Mouse (Mus musculus) cerebellum, adult (tissue): Measurements from ENCODE around the gene Isca2.
A peak's percentile ranks its signal among the peaks of the same experiment; 100 is the strongest.

ENCODE experiments used
- ATAC-seq: cut with Nextera tagmentation; 2 replicates; pipeline ENCODE4 v1.9.2; 2017; ENCODE audit warnings: mild to moderate bottlenecking, moderate library complexity, mixed read lengths; ENCODE audit not compliant: insufficient number of reproducible peaks, low FRiP score, low TSS enrichment

Isca2 gene

GRCm38 (mm10) chr12:84772726-84773441, at the start of gene Isca2, which contains the start of gene Npc2:
Isca2 (plus strand) TSS chr12:84773251.
Npc2 (minus strand) TSS chr12:84773152.
- peak; percentile 99 for ATAC-seq

- no peak for ATAC-seq
Measured at GRCm38 (mm10) chr12:84726391-84726790, 46.7 kb upstream of the Isca2 start.

DNA sequence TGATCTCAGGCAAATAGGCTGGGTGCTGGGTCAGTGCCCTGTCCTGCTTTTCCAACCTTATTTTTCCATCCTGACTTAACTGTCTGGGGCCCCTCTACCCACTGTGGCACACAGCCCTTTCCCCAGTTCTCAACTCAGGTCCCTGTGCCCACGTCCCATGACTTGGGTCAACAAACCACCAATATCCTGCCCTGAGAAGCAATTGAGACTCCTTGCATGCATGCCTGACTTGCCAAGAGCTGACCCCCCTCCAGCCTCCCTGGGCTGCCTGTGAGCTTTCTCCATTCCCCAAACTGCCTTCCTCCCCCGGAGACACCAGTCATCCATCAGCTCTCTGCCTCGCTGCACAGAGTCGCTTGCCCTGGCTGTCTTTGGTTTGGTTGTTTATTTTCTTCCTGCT, 46.1 kb upstream of the Isca2 start:
- ATAC-seq, result no peak

DNA sequence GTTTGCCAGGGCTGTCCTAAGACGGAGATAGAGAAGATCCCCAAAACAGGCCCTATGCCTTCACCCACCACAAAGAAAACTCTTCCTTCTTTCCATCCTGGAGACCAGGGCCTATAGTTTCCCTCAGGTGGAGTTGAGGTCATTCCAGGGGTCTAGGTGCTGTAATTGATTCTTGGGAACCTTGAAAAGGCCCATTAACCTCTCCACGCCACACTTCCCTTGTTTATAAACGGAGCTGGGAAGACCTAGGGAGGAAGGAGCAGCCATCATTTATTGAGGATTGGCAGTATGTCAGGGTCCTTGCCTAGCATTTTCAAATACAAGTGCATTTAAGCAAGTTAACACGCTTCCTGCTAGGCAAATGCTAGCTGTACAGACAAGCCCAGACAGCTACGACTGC, 45.6 kb upstream of the Isca2 start:
- no peak for ATAC-seq

GRCm38 (mm10) chr12:84728421-84728820, 44.6 kb upstream of the Isca2 start:
- no peak for ATAC-seq

GRCm38 (mm10) chr12:84733366-84733765, 39.7 kb upstream of the Isca2 start:
- ATAC-seq, result no peak

GRCm38 (mm10) chr12:84743496-84743895, 29.6 kb upstream of the Isca2 start:
- ATAC-seq, result no peak

GRCm38 (mm10) chr12:84745700-84746099, 27.4 kb upstream of the Isca2 start:
- no peak for ATAC-seq

- no peak for ATAC-seq
Measured at GRCm38 (mm10) chr12:84748134-84748533, 24.9 kb upstream of the Isca2 start.

DNA sequence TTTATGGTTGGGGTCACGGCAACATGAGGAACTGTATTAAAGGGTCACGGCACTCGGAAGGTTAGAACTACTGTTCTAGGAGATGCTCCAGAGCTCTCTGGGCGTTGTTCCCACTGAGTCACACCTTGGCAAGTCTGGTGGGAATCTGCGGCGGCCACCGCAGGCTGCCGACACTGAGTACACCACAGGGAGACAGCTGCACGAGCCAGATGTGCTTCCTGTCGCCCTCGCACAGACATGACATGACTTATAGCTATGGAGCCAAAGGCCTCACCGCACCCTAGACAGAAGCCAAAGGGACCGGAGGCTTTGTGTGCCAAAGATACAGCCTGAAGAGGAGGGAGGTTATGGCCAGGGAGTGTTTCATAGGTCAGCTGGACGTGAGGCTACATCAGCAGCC, 22.4 kb upstream of the Isca2 start:
- ATAC-seq, result no peak

- ATAC-seq, result peak; percentile 38; the same call in 1 of the 2 replicates
Measured at GRCm38 (mm10) chr12:84752131-84752977, 20.7 kb upstream of the Isca2 start.

GRCm38 (mm10) chr12:84755008-84755695, 17.9 kb upstream of the Isca2 start:
- peak; percentile 36; the same call in 1 of the 2 replicates for ATAC-seq

GRCm38 (mm10) chr12:84756016-84756415, 17.0 kb upstream of the Isca2 start:
- no peak for ATAC-seq

- ATAC-seq, result no peak
Measured at GRCm38 (mm10) chr12:84759063-84759462, 14.0 kb upstream of the Isca2 start.

GRCm38 (mm10) chr12:84762532-84762931, 10.5 kb upstream of the Isca2 start:
- no peak for ATAC-seq

GRCm38 (mm10) chr12:84763577-84764218, 9.4 kb upstream of the Isca2 start:
- ATAC-seq, result no peak

- no peak for ATAC-seq
Measured at GRCm38 (mm10) chr12:84764756-84765155, 8.3 kb upstream of the Isca2 start.

- ATAC-seq, result no peak
Measured at GRCm38 (mm10) chr12:84765506-84765905, 7.5 kb upstream of the Isca2 start.

DNA sequence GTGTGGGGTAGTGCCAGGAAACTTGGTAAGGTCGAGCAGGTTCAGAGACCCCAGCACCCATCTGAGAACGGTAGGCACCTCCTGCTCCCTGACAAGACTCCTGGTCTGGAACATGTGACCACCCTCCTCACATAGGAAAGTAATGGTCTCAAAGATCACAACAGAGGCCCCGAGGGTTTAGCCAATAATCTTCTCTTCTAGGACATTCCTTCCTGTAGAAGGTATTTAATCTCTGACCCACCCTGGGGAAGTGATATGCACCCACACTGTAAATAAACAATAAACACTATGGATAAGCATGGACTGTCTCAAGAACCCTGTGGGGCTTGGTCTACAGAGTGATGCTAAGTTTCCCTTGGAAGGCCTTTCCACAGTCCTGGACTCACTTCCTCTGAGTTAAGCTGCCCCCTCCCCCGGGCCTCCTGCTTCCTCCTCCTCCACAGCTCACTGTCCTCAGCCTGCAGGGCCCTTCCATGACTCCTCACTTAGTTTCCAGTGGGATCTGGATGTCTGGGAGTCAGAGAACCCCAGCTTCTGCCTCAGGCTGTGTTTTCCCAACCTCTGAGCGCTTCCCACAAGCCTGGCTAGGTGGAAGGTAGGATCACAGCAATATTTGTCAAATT, 6.8 kb upstream of the Isca2 start:
- no peak for ATAC-seq

- no peak for ATAC-seq
Measured at GRCm38 (mm10) chr12:84767510-84767909, 5.5 kb upstream of the Isca2 start.
